In genomic region chr10:17727161-17727925, GRCm38 (mm10) we compare ENCODE assay signal across 8 mouse cellular contexts. TPM values are rescaled to one million over a fixed set of nuclear protein-coding genes. Genes with fewer than 3 reads are reported as not detected.
DNase-seq lines count a peak whose midpoint lies in the region; ATAC-seq lines count a peak whose summit lies in the region.

No protein-coding gene starts in this region.

- peak; percentile 19 for DNase-seq in ovary, adult 18-20 months (ENCODE audit: low spot score)
- no peak for DNase-seq in ovary, postnatal 36 days (ENCODE audit: low spot score)
- DNase-seq in cerebellum, adult 11-12 months = peak; percentile 61
- peak; percentile 47 for DNase-seq in forebrain, embryonic 14.5 days (ENCODE audit: low spot score)
- no peak for DNase-seq in spleen, postnatal 36 days (ENCODE audit: low spot score in 2 of 2)

- no peak overlapping the region for H3K4me3 ChIP-seq in forebrain, embryonic 14.5 days (ENCODE audit: low read depth, low read length)
- H3K4me3 ChIP-seq in liver, embryonic 15.5 days (replicated peaks) = peak overlapping the region; percentile 14; the same call in 1 of the 2 replicates
- H3K4me3 ChIP-seq in neural tube, embryonic 13.5 days = peak overlapping the region; percentile 98

- H3K36me3 ChIP-seq in forebrain, embryonic 14.5 days (ENCODE audit: control insufficient read depth, insufficient read depth, low read length) = no peaks in the 10 kb centered on the region
- H3K36me3 ChIP-seq in liver, embryonic 15.5 days (replicated peaks) = no peaks in the 10 kb centered on the region
- H3K36me3 ChIP-seq in neural tube, embryonic 13.5 days = 0 out of 2 replicates have a peak, but pooled peaks cover 4% of the 10 kb centered on the region

- no peaks in the 10 kb centered on the region for H3K27me3 ChIP-seq in forebrain, embryonic 14.5 days (replicated peaks; ENCODE audit: control insufficient read depth, insufficient read depth, low read length)
- H3K27me3 ChIP-seq in liver, embryonic 15.5 days = no peaks in the 10 kb centered on the region
- no peaks in the 10 kb centered on the region for H3K27me3 ChIP-seq in neural tube, embryonic 13.5 days

- H3K4me2 ChIP-seq in forebrain, embryonic 14.5 days (ENCODE audit: low read length) = peak overlapping the region; percentile 69
- H3K4me2 ChIP-seq in liver, embryonic 15.5 days = peak overlapping the region; percentile 48
- peak overlapping the region; percentile 79 for H3K4me2 ChIP-seq in neural tube, embryonic 13.5 days

- peak overlapping the region; percentile 35; the same call in 1 of the 2 replicates for H3K9ac ChIP-seq in forebrain, embryonic 14.5 days (ENCODE audit: low read length)
- no peak overlapping the region for H3K9ac ChIP-seq in liver, embryonic 15.5 days
- peak overlapping the region; percentile 60 for H3K9ac ChIP-seq in neural tube, embryonic 13.5 days

- 27% methylated on average over 15 of the region's 15 CpGs for WGBS in forebrain, embryonic 14.5 days
- 18% methylated on average over 15 of the region's 15 CpGs for WGBS in liver, embryonic 15.5 days (ENCODE audit: insufficient replicate concordance)
- 17% methylated on average over 15 of the region's 15 CpGs for WGBS in neural tube, embryonic 13.5 days

- H3K9me3 ChIP-seq in forebrain, embryonic 14.5 days (replicated peaks; ENCODE audit: control insufficient read depth, low read length) = no peaks in the 10 kb centered on the region
- no peaks in the 10 kb centered on the region for H3K9me3 ChIP-seq in liver, embryonic 15.5 days (replicated peaks)
- no peaks in the 10 kb centered on the region for H3K9me3 ChIP-seq in neural tube, embryonic 13.5 days

- ATAC-seq in forebrain, embryonic 14.5 days = no peak
- ATAC-seq in inflammation-experienced regulatory T-cells, adult 6 months = peak; percentile 0
- no peak for ATAC-seq in liver, embryonic 15.5 days (ENCODE audit: insufficient read depth)
- ATAC-seq in neural tube, embryonic 13.5 days (ENCODE audit: low read depth) = no peak

- peak overlapping the region; percentile 70 for H3K27ac ChIP-seq in forebrain, embryonic 14.5 days (ENCODE audit: low read depth, low read length)
- H3K27ac ChIP-seq in liver, embryonic 15.5 days (replicated peaks) = peak overlapping the region; percentile 74
- peak overlapping the region; percentile 73 for H3K27ac ChIP-seq in neural tube, embryonic 13.5 days (replicated peaks)

- peaks cover 21% of the 10 kb centered on the region for H3K4me1 ChIP-seq in forebrain, embryonic 14.5 days (ENCODE audit: control insufficient read depth, insufficient read depth, low read length)
- H3K4me1 ChIP-seq in liver, embryonic 15.5 days (replicated peaks) = peaks cover 46% of the 10 kb centered on the region
- H3K4me1 ChIP-seq in neural tube, embryonic 13.5 days (replicated peaks) = peaks cover 36% of the 10 kb centered on the region

RNA-seq across cellular contexts. Expression of gene Cited2, which starts 4.3 kb away (rescaled TPM):
- 50.8 and 62.7 TPM in 2 replicates for polyA plus RNA-seq in forebrain, embryonic 14.5 days (2014; fragmentation: Nextera tagmentation; extraction: Ambion mirVana)
- polyA plus RNA-seq in inflammation-experienced regulatory T-cells, adult 6 months (2017; shearing (Covaris generic)) = 1 to 10 TPM; 5.5 to 8.0 (median 7.7) TPM
- polyA plus RNA-seq in liver, embryonic 15.5 days (2015; fragmentation: Nextera tagmentation; extraction: Ambion mirVana) = 17.4 TPM in 2 replicates
- 76.2 and 96.7 TPM in 2 replicates for polyA plus RNA-seq in neural tube, embryonic 13.5 days (2015; fragmentation: Nextera tagmentation; extraction: Ambion mirVana)

Comparison
In these comparisons a context has a peak if more than half of its experiments do, and no peak if none do; other contexts are left out.
1. DNase-seq: peak in ovary, adult 18-20 months (single experiment), cerebellum, adult 11-12 months (single experiment) and forebrain, embryonic 14.5 days (single experiment); none in ovary, postnatal 36 days (single experiment) and spleen, postnatal 36 days (0 of 2).
2. Peak in every context shown above with its lines, with median percentiles within 50 percentile points of each other: H3K27ac ChIP-seq and H3K4me2 ChIP-seq.